Mouse (Mus musculus) layer of hippocampus, adult 18-20 months (tissue): ENCODE data around the gene Rrm1. TPM values are rescaled to one million over a fixed set of nuclear protein-coding genes. Genes with fewer than 3 reads are reported as not detected.
"Not testable (repeated sequence)": the region's sequence is repeated elsewhere in the genome, so short reads cannot be mapped to it uniquely, and the experiment has no call there.

Experiments used
- DNase-seq, 2 experiments: peaks; one replicate each; pipeline ENCODE4 v3.0.0; 2022; ENCODE audit warnings: low spot score in 2 of 2
- long read RNA-seq: library from polyadenylated mRNA; stranded (forward); transcript quantifications from one replicate; pipeline ENCODE4 v2.0.0, GENCODE M21; 2021
- total RNA-seq, 2 experiments: library from RNA; stranded (reverse); gene quantifications; 2 replicates each; pipeline ENCODE4 v1.2.3; 2021

The Rrm1 gene
- total RNA-seq, result 10 to 100 TPM in 1 of 2 experiments, 1 to 10 TPM in 1; 9.4 to 11.4 TPM
- long read RNA-seq, transcript Rrm1-201 (19 exons, 3,997 nt), result major isoform, 19 of 19 reads
- long read RNA-seq, partial matches to known transcripts, result 0 of 19 reads
- long read RNA-seq, other reads (novel, unspliced or antisense), result 0 of 19 reads

GRCm38 (mm10) chr7:102441657-102442391 lies at the start of gene Rrm1:
Rrm1 (plus strand) TSS chr7:102441695.
- DNase-seq, result peak; percentile 97

- no peak for DNase-seq
These were observed 47.6 kb upstream of the Rrm1 start for GRCm38 (mm10) chr7:102393898-102394297.

DNA sequence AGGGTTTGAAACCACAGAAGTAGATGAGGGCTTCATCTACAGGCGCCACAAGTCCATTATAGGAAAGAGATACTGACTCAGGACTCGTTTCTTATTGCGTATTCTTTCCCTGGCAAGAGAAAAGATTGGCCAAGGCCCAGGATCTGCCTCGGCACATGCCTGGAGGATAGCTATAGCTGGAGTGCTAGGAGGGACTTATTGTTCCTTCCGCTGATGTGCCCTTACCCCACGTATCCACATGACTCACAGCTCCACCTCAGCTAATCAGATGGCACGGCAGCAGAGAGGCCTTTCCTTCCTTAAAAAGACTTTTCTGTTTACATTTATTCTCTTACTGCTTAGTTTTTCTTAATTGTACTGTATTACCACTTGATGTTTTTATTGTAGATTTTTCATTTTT lies 45.6 kb upstream of the Rrm1 start:
- DNase-seq, result peak in 1 of 2 experiments; percentile 8

- no peak for DNase-seq
These were observed 45.2 kb upstream of the Rrm1 start for GRCm38 (mm10) chr7:102396331-102396730.

DNA sequence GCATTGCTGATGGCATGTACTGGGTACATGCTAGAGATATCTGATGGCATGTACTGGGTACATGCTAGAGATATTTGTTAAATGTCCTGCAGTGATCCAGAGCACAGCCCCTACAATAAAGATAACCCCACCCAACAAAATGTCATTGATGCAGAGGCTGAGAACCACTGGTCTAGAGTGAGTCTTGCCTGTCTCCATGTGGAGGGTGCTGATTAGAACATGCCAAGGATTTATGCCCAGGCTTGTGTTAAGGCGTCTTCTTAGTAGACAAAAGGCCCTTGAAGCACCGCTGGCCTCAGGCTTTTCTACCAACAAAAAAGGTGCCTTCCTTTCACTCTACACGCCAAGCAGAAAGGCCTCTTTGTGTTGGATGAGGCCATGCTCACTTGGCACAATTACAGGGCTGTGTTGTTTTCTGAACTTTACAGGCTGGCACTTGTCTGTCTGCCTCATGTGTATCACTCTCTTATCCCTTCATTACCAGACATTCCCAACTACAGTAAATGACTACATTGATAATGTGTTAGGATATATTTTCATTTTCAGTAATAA lies 42.2 kb upstream of the Rrm1 start:
- peak in 1 of 2 experiments; percentile 6 for DNase-seq

DNA sequence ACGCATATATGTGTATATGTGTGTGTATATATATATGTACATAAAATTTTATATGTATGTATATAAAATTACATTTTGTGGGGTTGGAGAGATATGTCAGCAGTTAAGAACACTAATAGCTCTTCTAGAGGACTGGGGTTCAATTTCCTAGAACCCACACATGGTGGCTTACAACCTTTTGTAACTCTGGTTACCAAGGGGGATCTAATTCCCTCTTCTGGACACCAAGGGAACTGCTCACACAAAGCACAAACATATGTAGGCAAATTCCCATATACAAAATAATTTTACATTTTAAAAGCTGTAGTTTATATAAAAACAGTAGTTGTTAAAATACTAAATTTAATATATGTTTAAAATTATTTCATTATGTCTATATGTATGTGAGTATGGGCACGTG lies 37.4 kb upstream of the Rrm1 start:
- no peak for DNase-seq

DNA sequence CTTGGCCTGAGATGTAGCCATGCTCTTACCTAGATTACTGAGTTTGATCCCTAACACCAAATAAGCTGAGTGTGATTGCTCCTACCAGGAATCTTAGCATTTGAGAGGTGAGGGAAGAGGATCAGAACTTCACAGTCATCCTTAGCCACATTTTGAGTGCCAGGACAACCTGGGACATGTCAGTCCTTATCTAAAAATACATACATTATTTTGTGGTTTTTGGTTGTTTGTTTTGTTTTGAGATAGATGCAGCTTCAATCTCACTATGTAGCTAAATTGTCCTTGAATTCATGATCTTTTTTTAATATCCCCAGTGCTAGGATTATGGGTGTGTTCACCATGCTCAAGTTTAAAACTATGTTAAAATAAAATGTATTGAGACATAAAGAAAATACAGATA lies 34.1 kb upstream of the Rrm1 start:
- no peak for DNase-seq

GRCm38 (mm10) chr7:102415272-102415671 lies 26.2 kb upstream of the Rrm1 start:
- DNase-seq, result not testable (repeated sequence)

DNA sequence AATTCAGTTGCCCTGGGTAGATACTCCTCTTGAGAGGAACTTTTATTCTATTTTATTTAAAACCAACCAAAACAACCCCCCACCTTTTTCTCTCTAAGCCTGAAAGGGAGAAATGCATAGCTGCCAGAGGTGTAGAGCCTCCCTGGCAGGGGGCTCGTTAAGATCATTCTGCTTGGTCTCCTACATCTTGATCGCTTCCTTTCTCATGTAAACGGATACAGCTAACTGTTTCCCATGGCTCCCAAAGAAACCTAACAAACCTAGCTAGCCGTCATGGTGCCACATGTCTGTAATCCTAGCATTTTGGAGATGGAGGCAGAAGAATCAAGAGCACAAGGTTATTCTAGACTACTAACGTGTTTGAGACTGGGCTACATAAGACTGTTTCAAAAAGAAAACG lies 25.7 kb upstream of the Rrm1 start:
- DNase-seq, result no peak

- peak; percentile 37 to 69 for DNase-seq
These were observed 24.1 kb upstream of the Rrm1 start for GRCm38 (mm10) chr7:102417398-102417797.

- DNase-seq, result no peak
These were observed 19.5 kb upstream of the Rrm1 start for GRCm38 (mm10) chr7:102422036-102422435.

DNA sequence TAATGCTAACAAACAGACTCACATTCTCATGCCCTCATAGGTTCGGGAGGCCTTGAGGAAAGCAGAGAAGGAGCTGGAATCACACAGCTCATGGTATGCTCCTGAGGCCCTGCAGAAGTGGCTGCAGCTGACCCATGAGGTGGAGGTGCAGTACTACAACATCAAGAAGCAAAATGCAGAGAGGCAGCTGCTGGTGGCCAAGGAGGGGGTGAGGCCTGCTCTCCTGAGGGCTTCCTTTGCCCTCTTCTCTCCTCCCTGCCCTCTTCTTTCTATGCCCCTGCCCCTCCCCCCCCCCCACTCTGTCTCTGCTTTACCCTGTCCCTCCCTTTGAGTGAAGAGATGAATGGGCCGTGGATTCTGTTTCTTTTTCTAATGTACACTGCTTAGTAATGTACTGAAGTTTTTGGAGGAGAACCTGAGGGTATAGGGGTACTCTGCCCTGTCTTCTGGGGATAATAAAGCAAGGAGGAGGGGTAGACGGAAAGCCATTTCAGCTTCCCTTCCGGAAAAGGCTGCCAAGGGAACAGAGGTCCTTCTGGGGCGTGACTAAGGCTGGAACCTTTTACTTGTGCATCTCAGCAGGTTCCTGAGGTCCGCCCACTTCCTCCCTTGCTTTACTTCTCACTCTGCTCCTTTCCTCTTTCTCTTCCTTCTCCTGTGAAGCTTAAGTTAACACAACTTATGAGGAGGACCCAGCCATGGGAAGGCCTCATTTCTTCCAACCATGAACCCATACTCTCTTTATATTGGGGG lies 15.4 kb upstream of the Rrm1 start:
- no peak for DNase-seq

GRCm38 (mm10) chr7:102434344-102434743 lies 7.2 kb upstream of the Rrm1 start:
- no peak for DNase-seq

DNA sequence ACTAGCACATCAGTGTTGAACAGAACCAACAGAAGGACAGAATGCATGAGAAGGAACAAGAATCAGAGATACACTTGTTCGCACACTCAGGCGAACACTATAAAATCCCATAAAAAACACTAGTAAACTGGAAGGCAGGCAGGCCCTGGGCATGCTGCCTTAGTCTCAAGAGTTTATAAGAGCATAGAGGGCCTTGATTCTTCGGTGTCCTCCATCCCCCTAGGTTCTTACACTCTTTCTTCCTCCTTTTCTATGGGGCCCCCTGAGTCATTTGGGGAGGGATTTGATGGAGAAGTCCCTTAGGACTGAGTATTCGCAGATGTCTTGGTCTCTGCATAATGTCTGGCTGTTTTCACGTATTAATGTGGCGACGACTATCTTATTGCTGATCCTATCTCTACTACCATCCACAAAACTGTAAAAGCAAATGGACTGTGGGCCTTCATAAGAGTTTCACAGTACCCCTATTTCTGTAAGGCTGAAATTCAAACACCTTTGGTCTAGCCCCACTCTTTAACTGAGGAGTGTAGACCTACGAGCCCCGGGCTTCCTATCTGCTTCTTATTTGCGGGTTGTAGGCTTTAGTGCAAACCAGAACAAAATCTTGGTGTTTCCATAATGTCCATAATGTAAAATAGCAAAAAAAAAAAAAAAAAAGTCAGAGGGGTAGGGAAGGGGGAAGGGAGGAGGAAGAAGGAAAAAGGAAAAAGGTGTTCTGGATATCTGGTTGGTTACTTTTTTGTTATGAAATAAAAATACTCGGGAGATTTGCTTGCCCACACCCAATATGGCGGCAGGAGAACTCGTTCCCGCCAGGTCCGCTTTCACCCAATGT lies 456 bp upstream of the Rrm1 start:
- no peak for DNase-seq

DNA sequence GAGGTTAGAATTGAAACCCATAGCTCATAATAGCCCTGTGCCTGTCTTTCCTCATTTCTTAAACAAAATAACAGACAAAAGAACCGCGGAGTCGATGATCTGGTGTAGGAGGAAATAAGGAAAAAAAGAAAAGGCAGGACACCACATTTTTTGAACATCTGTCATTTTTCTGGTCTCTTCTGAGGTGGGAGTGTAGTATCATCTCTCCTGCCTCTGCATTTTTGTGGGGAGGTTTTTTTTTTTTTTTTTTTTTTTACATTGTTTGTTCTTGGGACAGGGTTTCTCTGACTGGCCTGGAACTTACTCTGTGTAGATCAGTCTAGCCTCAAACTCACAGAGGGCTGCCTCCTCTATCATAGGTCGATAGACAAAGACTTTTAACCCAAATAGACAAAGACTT lies 937 bp downstream of the Rrm1 start:
- DNase-seq, result no peak

GRCm38 (mm10) chr7:102444301-102444700 lies 2.8 kb downstream of the Rrm1 start:
- no peak for DNase-seq

DNA sequence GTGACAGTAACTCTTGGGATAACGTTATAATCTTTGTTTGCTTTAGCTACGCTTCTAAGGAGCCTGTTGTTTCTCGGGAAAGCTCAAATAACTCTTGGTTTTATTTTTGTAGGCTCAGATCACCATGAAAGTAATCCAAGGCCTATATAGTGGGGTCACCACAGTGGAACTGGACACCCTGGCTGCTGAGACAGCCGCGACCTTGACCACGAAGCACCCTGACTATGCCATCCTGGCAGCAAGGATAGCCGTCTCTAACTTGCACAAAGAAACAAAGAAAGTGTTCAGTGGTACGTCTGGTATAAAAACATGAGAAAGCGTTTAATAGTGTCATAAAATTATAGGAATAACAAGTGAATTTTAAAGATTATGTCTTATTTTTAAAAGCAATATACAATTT lies 4.9 kb downstream of the Rrm1 start:
- no peak for DNase-seq

- no peak for DNase-seq
These were observed 17.3 kb downstream of the Rrm1 start for GRCm38 (mm10) chr7:102458618-102459380.

DNA sequence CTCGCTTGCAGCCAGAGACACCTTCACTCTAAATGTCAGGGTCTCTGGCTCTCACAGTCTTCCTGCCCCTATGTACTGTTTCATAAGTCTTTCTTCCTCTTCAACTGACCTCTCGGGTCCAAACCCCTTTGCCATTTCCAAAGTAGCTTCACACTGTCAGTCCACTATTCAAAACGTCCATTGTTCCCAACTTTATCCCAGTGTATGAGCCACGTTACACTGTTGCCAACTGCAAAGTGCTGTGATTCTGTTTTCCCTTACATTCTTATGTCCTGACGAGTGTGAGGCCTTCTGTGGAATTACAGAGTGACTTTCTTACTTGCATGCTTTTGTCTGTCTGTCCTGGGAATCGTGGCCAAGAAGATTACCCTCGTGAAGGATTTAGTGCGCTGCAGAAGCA lies 26.1 kb downstream of the Rrm1 start:
- DNase-seq, result no peak

- DNase-seq, result no peak
These were observed 31.2 kb downstream of the Rrm1 start for GRCm38 (mm10) chr7:102472675-102473074.
